Mouse (Mus musculus) cerebellum, adult 18-20 months (tissue): ENCODE measurements around the gene Rbbp4.

ENCODE experiments used
- DNase-seq, 2 experiments: peaks; one replicate each; pipeline ENCODE4 v3.0.0; 2021

The Rbbp4 gene

GRCm38 (mm10) chr4:129351111-129351510 is 15.9 kb upstream of the Rbbp4 start:
- peak in 1 of 2 experiments; percentile 15 for DNase-seq

GRCm38 (mm10) chr4:129350644-129351043 is 15.5 kb upstream of the Rbbp4 start:
- DNase-seq, result peak; percentile 84 to 86

GRCm38 (mm10) chr4:129346481-129347154 is 11.4 kb upstream of the Rbbp4 start:
- DNase-seq, result peak; percentile 19 to 23

DNA sequence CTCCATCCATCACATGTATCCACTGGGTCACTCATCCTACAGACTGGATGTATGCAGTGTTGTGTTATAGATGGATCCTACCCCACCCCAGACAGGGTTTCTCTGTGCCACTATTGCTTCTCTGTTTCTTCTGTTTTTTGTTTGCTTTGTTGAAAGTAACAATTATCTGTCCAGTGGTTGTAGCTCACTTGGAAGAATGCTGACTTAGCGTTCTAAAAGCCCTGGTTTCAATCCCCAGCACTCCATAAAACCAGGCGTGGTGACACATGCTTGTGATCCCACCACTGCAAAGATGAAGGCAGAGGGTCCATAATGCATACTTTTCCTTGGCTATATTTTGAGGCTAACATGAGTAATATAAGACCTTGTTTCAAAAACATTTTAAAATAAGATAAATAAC is 7.5 kb upstream of the Rbbp4 start:
- DNase-seq, result no peak

DNA sequence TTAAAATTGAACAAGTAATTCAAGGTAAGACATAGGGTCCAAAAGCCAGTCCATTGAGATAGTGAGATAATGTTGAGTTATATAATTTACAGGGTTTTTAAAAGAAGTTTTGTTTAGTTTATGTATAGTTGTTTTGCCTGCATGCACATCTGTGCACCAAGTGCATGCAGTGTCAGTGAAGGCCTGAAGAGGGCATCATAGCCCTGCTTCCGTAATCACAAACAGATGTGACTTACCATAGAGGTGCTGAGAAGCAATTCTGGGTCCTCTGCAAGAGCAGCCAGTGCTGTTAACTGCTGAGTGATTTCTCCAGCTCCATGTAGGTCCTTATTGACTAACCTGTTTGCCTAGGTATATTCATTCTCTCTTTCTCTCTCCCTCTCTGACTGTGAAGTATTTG is 6.7 kb upstream of the Rbbp4 start:
- no peak for DNase-seq

GRCm38 (mm10) chr4:129339743-129340142 is 4.6 kb upstream of the Rbbp4 start:
- DNase-seq, result no peak

DNA sequence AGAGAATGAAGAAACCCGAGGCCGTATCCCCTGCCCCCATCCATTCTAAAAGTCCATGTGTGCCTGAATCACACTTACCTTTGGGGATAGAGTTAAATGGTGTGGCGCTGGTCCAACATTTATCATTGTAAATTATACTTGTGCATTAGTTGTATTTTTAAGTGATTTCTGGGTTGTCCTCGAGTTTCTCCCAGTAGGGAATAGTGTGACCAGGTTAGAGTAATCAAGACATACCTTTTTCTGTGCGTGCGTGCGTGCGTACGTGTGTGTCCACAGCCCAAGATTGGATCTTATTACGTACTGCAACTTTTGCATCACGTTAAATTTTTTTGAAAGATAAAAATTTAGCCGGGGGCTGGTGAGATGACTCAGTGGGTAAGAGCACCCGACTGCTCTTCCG is 1.1 kb upstream of the Rbbp4 start:
- DNase-seq, result peak in 1 of 2 experiments; percentile 29

- no peak for DNase-seq
Observed at GRCm38 (mm10) chr4:129334677-129335215, 424 bp downstream of the Rbbp4 start.

DNA sequence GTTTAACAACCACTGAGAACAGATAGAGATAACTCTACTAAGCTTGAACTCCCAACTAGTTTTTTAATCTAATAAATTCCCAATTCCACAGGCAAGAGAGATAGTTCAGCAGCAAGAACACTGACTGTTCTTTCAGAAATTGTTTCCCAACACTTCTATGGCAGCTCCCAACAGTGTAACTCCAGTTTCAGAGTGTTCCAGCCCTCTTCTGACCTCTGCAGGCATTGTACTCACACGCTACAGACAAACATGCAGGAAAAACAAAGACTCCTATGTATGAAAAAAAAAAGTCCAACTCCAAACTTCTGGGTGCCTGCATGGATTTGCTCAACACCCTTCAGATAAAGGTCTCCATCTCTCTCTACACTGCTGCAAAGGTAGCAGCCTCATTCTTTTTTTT is 2.3 kb downstream of the Rbbp4 start:
- DNase-seq, result no peak

DNA sequence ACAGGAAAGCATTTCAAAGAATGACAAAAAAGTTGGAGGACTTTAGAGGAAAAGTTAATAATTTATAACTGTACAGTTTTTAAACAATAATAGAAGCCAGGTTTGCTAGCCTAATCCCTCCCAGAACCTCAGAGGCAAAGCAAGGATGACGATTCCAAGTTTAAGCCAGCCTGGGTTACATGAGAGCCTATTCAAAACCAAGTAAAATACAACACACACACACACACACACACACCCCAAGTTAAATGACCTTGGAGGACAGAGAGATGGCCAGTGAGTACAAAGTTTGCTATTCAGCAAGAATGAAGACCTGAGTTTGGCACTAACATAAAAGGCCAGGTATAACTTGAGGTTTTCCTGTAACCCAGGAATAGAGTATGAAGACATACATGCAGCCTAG is 9.0 kb downstream of the Rbbp4 start:
- no peak for DNase-seq

DNA sequence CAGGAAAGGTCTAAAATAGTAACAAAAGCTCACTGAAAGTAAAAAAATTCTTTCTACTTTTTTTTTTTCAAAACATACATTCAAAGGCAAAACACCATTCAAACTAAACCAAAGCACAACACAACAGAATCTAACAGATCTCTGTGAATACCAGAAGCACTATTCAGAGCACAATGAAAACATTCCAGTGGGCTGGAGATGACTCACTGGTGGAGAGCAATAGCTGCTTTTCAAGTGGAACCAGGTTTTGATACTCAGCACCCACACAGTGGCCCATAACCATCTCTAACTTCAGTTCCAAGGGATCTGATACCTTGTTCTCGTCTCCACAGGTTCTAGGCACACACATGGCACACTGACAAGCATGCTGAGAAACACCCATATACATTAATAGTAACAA is 10.4 kb downstream of the Rbbp4 start:
- no peak for DNase-seq

GRCm38 (mm10) chr4:129323491-129323890 is 11.7 kb downstream of the Rbbp4 start:
- DNase-seq, result no peak

GRCm38 (mm10) chr4:129322042-129322441 is 13.1 kb downstream of the Rbbp4 start:
- no peak for DNase-seq

DNA sequence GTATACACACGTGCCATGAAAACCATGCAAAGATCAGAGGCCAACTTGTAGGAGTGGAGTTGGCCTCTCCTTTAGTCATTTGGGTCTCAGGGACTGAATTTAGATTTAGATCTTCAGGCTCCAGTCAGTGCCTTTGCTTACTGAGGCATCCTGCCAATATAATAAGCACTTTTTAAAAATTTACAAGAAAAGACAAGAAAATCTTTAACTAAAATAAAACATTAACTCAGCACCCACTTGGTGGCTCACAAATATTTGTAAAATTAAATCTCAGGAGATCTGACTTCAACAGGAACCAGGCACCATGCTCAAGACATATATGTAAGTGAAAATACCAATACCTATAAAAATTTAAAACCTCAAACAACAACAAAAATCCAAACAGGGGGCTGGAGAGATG is 14.3 kb downstream of the Rbbp4 start:
- DNase-seq, result no peak

DNA sequence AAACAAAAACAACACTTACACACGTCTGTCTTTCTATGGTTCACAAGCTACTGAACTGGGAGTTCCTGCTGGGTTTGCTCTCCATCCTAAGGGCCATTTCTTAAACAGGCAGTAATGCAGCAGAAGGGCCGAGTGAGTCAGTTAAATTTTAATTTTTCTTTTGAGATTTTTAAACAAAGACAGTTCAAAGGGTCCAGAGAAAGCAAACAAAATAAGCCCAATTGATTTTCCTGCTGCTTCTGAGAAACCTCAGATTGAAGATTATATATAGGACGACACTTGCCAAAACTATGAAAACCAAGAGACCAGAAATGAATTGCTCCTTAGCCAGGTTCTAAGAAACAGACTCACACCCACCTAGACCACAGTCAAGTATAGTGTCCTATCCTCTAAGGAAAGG is 21.3 kb downstream of the Rbbp4 start:
- DNase-seq, result no peak

DNA sequence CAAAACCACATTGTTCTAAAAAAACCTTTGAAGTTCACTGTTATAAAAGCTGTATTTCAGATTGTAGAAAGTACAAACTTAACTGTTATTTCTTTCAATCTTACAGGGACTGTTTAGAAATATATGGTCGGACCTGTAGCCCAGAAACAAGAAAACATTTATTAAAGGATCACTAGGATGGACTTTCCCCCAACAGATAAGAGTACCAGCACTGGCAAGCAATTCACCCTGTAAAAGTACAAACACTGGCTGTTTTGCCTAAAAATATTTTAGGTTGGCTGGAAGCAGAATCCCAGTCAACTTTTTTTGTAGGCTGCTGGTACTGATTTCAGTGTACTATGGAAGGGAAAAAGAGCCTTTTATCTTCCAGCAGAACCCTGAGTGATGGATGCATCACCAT is 27.2 kb downstream of the Rbbp4 start:
- no peak for DNase-seq

DNA sequence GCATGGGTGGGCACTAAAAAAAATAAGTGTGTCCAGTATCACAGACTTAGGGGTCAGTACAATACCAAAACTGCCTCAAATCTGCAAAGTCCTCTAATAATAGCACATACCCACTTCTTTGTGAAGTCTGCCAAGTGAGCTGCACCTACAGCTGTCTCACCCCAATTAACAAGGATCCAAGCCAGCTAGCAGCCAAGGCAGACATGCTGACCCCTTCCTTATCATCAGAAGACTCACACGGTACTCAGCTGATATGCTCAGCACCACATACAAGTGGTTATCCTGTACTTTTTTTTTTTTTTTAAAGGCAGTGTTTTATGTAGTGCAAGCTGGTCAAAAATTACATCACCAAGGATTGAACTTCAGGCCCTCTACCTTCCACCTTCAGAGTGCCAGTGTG is 30.9 kb downstream of the Rbbp4 start:
- DNase-seq, result no peak

DNA sequence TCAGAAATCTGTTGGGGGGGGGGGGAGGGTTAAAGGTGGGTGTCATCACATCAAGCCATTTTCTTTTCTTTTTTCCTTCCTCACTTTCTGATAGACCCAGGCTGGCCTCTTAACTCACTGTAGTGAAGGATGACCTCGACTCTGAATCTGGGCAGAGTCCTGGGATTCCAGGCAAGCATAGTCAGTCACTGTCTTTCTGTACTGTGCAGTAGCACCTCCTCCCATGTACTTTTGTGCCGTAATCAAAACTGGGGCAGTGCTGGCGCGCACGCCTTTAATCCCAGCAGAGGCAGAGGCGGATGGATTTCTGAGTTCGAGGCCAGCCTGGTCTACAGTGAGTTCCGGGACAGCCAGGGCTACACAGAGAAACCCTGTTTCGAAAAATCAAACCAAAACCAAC is 31.4 kb downstream of the Rbbp4 start:
- no peak for DNase-seq

GRCm38 (mm10) chr4:129303401-129303800 is 31.8 kb downstream of the Rbbp4 start:
- no peak for DNase-seq

DNA sequence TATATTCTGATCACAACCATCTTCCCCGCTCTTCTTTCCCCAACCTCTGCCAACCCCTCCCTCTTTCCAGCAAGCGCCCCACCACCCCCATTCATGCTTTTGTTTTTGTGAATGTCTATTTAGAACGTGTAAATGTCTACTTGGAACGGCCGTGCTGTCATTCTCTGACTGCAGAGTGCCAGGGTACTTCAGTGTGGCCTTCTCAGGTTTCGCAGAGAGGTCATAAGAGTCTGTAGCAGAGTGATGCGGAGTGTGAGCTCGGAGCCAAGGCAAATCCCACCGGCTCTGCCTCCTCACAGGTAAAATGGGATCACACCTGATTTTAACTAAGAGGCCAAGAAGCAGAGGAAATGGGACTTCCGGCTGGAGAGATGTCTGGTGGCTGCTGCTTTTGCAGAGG is 36.0 kb downstream of the Rbbp4 start:
- no peak for DNase-seq

- DNase-seq, result no peak
Observed at GRCm38 (mm10) chr4:129297724-129298123, 37.4 kb downstream of the Rbbp4 start.

- DNase-seq, result no peak
Observed at GRCm38 (mm10) chr4:129296066-129296465, 39.1 kb downstream of the Rbbp4 start.

- no peak for DNase-seq
Observed at GRCm38 (mm10) chr4:129295188-129295587, 40.0 kb downstream of the Rbbp4 start.

DNA sequence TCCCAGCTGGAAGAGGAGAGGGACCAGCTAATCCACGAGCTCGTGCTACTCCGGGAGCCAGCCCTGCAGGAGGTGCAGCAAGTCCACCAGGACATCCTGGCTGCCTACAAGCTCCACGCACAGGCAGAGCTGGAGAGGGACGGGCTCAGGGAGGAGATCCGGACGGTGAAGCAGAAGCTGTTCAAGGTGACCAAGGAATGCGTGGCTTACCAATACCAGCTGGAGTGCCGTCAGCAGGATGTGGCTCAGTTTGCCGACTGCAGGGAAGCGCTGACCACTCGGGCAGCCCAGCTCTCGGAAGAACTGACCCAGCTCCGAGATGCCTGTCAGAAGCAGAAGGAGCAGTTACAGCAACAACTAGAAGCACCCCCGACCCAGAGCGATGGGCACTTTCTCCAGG is 41.5 kb downstream of the Rbbp4 start:
- no peak for DNase-seq

GRCm38 (mm10) chr4:129292831-129293230 is 42.3 kb downstream of the Rbbp4 start:
- DNase-seq, result no peak
